Mouse (Mus musculus) myocyte (in vitro differentiated cells): ENCODE data around the gene Doxl2.

Source experiments
- CEBPB ChIP-seq: IDR thresholded peaks from 2 replicates; pipeline ENCODE4 v1.6.1; 2011; ENCODE audit warnings: mild to moderate bottlenecking, moderate library complexity; ENCODE audit not compliant: poor library complexity, insufficient read depth, severe bottlenecking
- E2F4 ChIP-seq: IDR thresholded peaks from one replicate; pipeline ENCODE4 v1.6.1; 2011; ENCODE audit warnings: mild to moderate bottlenecking, control low read depth, moderate library complexity; ENCODE audit not compliant: insufficient read depth
- MAX ChIP-seq: IDR thresholded peaks from one replicate; pipeline ENCODE4 v1.6.1; 2011; ENCODE audit warnings: low read depth, mild to moderate bottlenecking, control low read depth
- MYOD1 ChIP-seq, 3 experiments: IDR thresholded peaks; one replicate each; pipeline ENCODE4 v1.6.1; 2011; ENCODE audit warnings: control low read depth in 2 of 3, low read depth in 2 of 3, mild to moderate bottlenecking in 2 of 3, moderate library complexity in 1 of 3; ENCODE audit not compliant: insufficient read length in 2 of 3, control insufficient read depth in 1 of 3
- MYOG ChIP-seq, 3 experiments: IDR thresholded peaks; one replicate each; pipeline ENCODE4 v1.6.1; 2011; ENCODE audit warnings: control low read depth in 2 of 3, low read depth in 2 of 3, mild to moderate bottlenecking in 2 of 3; ENCODE audit not compliant: insufficient read length in 2 of 3, control insufficient read depth in 1 of 3, insufficient read depth in 1 of 3
- POLR2A ChIP-seq: IDR thresholded peaks from one replicate; pipeline ENCODE4 v1.6.1; 2011; ENCODE audit warnings: low read depth, mild to moderate bottlenecking, control low read depth, moderate library complexity; ENCODE audit not compliant: insufficient read length
- POLR2AphosphoS2 ChIP-seq: IDR thresholded peaks from one replicate; pipeline ENCODE4 v1.6.1; 2011; ENCODE audit warnings: low read depth, control low read depth; ENCODE audit not compliant: insufficient read length
- REST ChIP-seq: IDR thresholded peaks from one replicate; pipeline ENCODE4 v1.6.1; 2011; ENCODE audit warnings: mild to moderate bottlenecking, control low read depth, moderate library complexity; ENCODE audit not compliant: insufficient read depth, insufficient read length
- SRF ChIP-seq: IDR thresholded peaks from one replicate; pipeline ENCODE4 v1.6.1; 2011; ENCODE audit warnings: low read depth; ENCODE audit not compliant: control insufficient read depth, insufficient read length
- TCF12 ChIP-seq: IDR thresholded peaks from one replicate; pipeline ENCODE4 v1.6.1; 2011; ENCODE audit warnings: mild to moderate bottlenecking, control low read depth; ENCODE audit not compliant: poor library complexity, insufficient read depth, severe bottlenecking
- USF1 ChIP-seq: IDR thresholded peaks from one replicate; pipeline ENCODE4 v1.6.1; 2011; ENCODE audit warnings: low read depth, mild to moderate bottlenecking, control low read depth, moderate library complexity

DNA sequence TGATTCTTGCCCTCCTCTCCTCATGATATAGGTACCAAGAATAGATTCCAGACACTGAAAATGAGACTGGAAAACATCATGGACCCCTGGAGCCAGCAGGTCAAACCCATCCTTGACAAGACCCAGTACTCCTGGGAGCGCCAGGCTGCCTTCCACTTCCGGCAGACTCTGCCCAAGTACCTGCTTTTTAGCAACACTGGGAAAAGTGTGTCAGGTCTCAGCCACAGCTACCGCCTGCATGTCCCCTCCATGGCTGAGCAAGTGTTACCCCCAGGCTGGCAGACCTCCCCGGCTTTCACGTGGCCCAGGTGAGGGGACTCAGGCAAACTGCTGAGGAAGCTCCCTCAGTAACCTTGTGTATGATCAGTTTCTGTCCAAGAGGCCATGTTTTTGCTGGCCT, 15.2 kb downstream of the Doxl2 start:
- TF ChIP-seq CEBPB (no peak), POLR2A (no peak), MAX (no peak), TCF12 (no peak), MYOD1 (IDR thresholded peaks at IDR 0.05; ENCODE audit: control insufficient read depth in 1 of 3, insufficient read length in 2 of 3, low read depth in 2 of 3) (no peak), USF1 (no peak), E2F4 (no peak), MYOG (IDR thresholded peaks at IDR 0.05; ENCODE audit: control insufficient read depth in 1 of 3, insufficient read depth in 1 of 3, insufficient read length in 2 of 3, low read depth in 2 of 3) (no peak), SRF (no peak), REST (no peak), POLR2AphosphoS2 (no peak)
